Mouse (Mus musculus) stomach, postnatal 0 days (tissue): ENCODE measurements around the gene Tmem201.

Experiments used
- CTCF ChIP-seq: IDR thresholded peaks from 2 replicates; pipeline ENCODE4 v1.5.1; 2016; ENCODE audit warnings: antibody characterized with exemption, low read depth, mild to moderate bottlenecking, moderate library complexity
- EP300 ChIP-seq: optimal IDR thresholded peaks from 2 replicates; pipeline ENCODE3; 2016; ENCODE audit warnings: antibody characterized with exemption

- TF ChIP-seq EP300 = no peak
- TF ChIP-seq CTCF = no peak
Observed at GRCm38 (mm10) chr4:149691368-149691767, 46.5 kb downstream of the Tmem201 start.
